Mouse (Mus musculus): ENCODE measurements around the gene Gm18596.
"Not testable (repeated sequence)": the region's sequence is repeated elsewhere in the genome, so short reads cannot be mapped to it uniquely, and the experiment has no call there.

- TF ChIP-seq CTCF (IDR thresholded peaks at IDR 0.05; ENCODE audit: low read depth, low read length); TAL1 (conservative IDR thresholded peaks at IDR 0.05; ENCODE audit: low read depth, low read length): not testable (repeated sequence)
These were observed 40.0 kb upstream of the Gm18596 start, which contains the start of gene Gm3250 for GRCm38 (mm10) chr10:77782442-77782841.

All from G1E (cell line).